Mouse (Mus musculus) monocyte, adult 59 days (primary cell): Measurements from ENCODE around the gene Olfr688. TPM values are rescaled to one million over a fixed set of nuclear protein-coding genes. Genes with fewer than 3 reads are reported as not detected.

Experiments used
- total RNA-seq, 2 experiments: library from RNA; stranded (reverse); gene quantifications; one replicate each; pipeline ENCODE4 v1.2.4; 2023

Olfr688 gene
- not detected for total RNA-seq

DNA sequence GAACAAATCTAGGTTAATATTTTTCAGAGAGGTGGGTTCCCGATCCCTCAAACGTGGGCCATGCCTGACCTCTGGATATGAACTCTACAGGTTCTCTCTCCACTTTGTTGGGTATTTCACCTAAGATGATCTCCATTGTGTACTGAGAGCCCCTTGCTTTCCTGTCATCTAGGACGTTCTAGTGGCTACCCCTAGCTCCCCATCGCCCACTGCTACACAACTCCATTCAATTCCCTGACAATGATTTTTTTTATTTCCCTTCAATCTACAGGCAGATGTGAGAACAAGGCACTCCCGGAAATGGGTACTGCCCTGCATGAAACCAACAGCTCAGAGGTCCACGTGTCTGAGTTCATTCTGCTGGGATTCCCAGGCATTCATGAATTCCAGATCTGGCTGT, at the start of gene Olfr688:
Olfr688 (plus strand) TSS at position 301 of the 400 bp plus-strand sequence.

GRCm38 (mm10) chr7:105310865-105311264, 23.0 kb downstream of the Olfr688 start, which contains the start of gene Olfr689:
Olfr689 (plus strand) TSS chr7:105311165.

DNA sequence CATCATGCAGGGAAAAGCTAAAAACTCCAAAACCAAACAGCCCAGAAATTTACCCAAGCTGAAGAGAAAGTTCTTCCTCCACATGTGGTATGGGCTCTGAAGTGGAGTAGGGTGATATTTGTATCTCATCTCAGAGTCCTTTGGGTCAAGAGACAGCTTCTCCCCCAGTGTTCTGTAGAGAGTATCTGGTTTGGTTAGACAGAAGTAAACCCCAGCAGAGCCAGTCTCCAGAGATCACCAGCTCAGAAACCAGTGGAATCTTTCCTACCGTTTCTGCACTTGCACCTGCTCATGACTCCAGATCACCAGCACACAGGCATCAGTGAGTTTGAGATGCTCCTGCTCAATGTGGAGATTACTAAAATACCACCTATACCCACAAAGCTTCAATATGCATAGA, 46.1 kb downstream of the Olfr688 start, which contains the start of gene Olfr690:
Olfr690 (minus strand) TSS at position 101 of the 400 bp plus-strand sequence.

Other genes starting within 250 kb of the Olfr688 start
- not detected for gene Olfr677, start 236.7 kb upstream of the Olfr688 start, total RNA-seq
- not detected for gene Olfr678, start 223.6 kb upstream of the Olfr688 start, total RNA-seq
- not detected for gene Olfr679, start 206.9 kb upstream of the Olfr688 start, total RNA-seq
- not detected for gene Olfr680-ps1, start 195.3 kb upstream of the Olfr688 start, total RNA-seq
- gene Olfr681, start 171.3 kb upstream of the Olfr688 start, total RNA-seq: not detected
- gene Olfr683, start 141.1 kb upstream of the Olfr688 start, total RNA-seq: not detected
- not detected for gene Olfr684, start 124.4 kb upstream of the Olfr688 start, total RNA-seq
- not detected for gene Olfr685, start 102.1 kb upstream of the Olfr688 start, total RNA-seq
- not detected for gene Olfr686, start 80.6 kb upstream of the Olfr688 start, total RNA-seq
- not detected for gene Olfr689, start 23.1 kb downstream of the Olfr688 start, total RNA-seq
- gene Olfr690, start 46.0 kb downstream of the Olfr688 start, total RNA-seq: not detected
- not detected for gene Olfr691, start 54.2 kb downstream of the Olfr688 start, total RNA-seq
- gene Olfr692, start 80.1 kb downstream of the Olfr688 start, total RNA-seq: not detected
- not detected for gene Gm5901, start 86.9 kb downstream of the Olfr688 start, total RNA-seq
- gene Fam160a2, start 112.0 kb downstream of the Olfr688 start, total RNA-seq: 10 to 100 TPM; 56.3 to 63.1 TPM
- gene Cnga4, start 116.5 kb downstream of the Olfr688 start, total RNA-seq: not detected
- not detected for gene Cckbr, start 137.6 kb downstream of the Olfr688 start, total RNA-seq
- gene Cavin3, start 194.2 kb downstream of the Olfr688 start, total RNA-seq: under 1 TPM in 1 of 2 experiments, not detected in 1; 0.30 TPM